8 mouse cellular contexts compared by ENCODE assay signal in the genomic region with DNA sequence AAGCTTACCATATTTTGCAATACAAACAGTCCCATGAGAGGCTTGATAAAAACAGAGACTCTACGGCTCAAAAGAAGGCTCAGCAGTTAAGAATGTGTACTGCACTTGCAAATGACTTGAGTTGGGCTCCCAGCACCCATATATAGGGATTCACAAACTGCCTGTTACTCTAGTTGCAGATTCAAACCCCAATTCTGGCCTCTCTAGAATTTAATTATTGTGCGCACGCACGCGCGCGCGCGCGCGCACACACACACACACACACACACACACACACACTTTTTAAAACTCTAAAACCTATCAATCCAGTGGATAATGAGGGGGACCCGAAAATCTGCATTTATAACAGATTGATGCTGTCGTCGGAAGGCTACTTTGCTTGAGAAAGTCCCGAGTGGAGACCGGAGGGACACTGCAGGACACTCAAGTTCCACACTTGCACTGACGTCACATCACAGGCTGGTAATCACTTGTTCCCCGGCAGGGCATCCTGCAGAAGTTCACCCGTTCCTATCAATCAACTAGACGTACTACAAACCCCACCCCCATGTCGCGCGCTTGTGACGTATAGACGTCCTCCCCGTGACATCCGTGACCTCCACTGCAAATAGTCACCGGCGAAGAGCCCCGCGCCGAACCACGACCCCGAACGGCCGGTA. TPM values are rescaled to one million over a fixed set of nuclear protein-coding genes. Genes with fewer than 3 reads are reported as not detected.
DNase-seq lines count a peak whose midpoint lies in the region; ATAC-seq and TF ChIP-seq lines count a peak whose summit lies in the region.

No protein-coding gene starts in this region.

- H3K4me2 ChIP-seq in hindbrain, embryonic 12.5 days (replicated peaks): peak overlapping the region; percentile 71
- peak overlapping the region; percentile 55 for H3K4me2 ChIP-seq in lung, postnatal 0 days (replicated peaks; ENCODE audit: low read depth, low read length)

- ATAC-seq in hindbrain, embryonic 12.5 days (ENCODE audit: low FRiP score): peak; percentile 96
- ATAC-seq in lung, postnatal 0 days: peak; percentile 90

- peak; percentile 13; the same call in 1 of the 2 replicates for TF ChIP-seq CTCF in lung, postnatal 0 days (IDR thresholded peaks at IDR 0.05)

- H3K27ac ChIP-seq in hindbrain, embryonic 12.5 days: peak overlapping the region; percentile 97
- H3K27ac ChIP-seq in lung, postnatal 0 days (ENCODE audit: low read length): peak overlapping the region; percentile 95

- peak; percentile 97 for DNase-seq in T-cell, adult 2 months (ENCODE audit: low spot score)
- DNase-seq in cerebellum, postnatal 14 days: peak; percentile 98
- DNase-seq in frontal cortex, postnatal 10 days (ENCODE audit: low spot score in 2 of 2): peak; percentile 95
- DNase-seq in layer of hippocampus, postnatal 10 days (ENCODE audit: low spot score in 2 of 2): peak; percentile 97
- DNase-seq in lung, postnatal 0 days (ENCODE audit: low spot score): peak; percentile 96
- DNase-seq in ovary, postnatal 36 days (ENCODE audit: low spot score): peak; percentile 92
- DNase-seq in thymus, postnatal 25 days: peak; percentile 97

- H3K9ac ChIP-seq in hindbrain, embryonic 12.5 days: peak overlapping the region; percentile 66
- H3K9ac ChIP-seq in lung, postnatal 0 days (replicated peaks; ENCODE audit: low read depth): peak overlapping the region; percentile 74

- 2% methylated on average over 36 of the region's 36 CpGs for WGBS in hindbrain, embryonic 12.5 days
- under 1% methylated on average over 36 of the region's 36 CpGs for WGBS in lung, postnatal 0 days

- H3K9me3 ChIP-seq in hindbrain, embryonic 12.5 days (replicated peaks): no peaks in the 10 kb centered on the region
- H3K9me3 ChIP-seq in lung, postnatal 0 days (ENCODE audit: low read length): no peaks in the 10 kb centered on the region

- H3K27me3 ChIP-seq in hindbrain, embryonic 12.5 days: no peaks in the 10 kb centered on the region
- H3K27me3 ChIP-seq in lung, postnatal 0 days (replicated peaks; ENCODE audit: insufficient read depth, low read length): no peaks in the 10 kb centered on the region

- peak overlapping the region; percentile 67 for H3K4me3 ChIP-seq in hindbrain, embryonic 12.5 days
- H3K4me3 ChIP-seq in lung, postnatal 0 days (ENCODE audit: low read depth, low read length): peak overlapping the region; percentile 81

- no peak for TF ChIP-seq EP300 in lung, postnatal 0 days (IDR thresholded peaks at IDR 0.05)

- H3K4me1 ChIP-seq in hindbrain, embryonic 12.5 days: 0 out of 2 replicates have a peak, but pooled peaks cover 2% of the 10 kb centered on the region
- peaks cover 9% of the 10 kb centered on the region; the same call in 1 of the 2 replicates for H3K4me1 ChIP-seq in lung, postnatal 0 days (ENCODE audit: insufficient read depth, low read depth, low read length)

- H3K36me3 ChIP-seq in hindbrain, embryonic 12.5 days: peaks cover 8% of the 10 kb centered on the region
- H3K36me3 ChIP-seq in lung, postnatal 0 days (ENCODE audit: insufficient read depth, low read length): no peaks in the 10 kb centered on the region

RNA-seq across cellular contexts. Expression of gene Coq7, which starts 0.5 kb away (rescaled TPM):
- polyA plus RNA-seq in hindbrain, embryonic 12.5 days (2016; fragmentation: Nextera tagmentation; extraction: Ambion mirVana): 83.3 and 90.4 TPM in 2 replicates
- 10 to 100 TPM; 37.3 to 39.2 TPM for total RNA-seq in layer of hippocampus, postnatal 10 days (2021)
- polyA plus RNA-seq in lung, postnatal 0 days (2015; fragmentation: Nextera tagmentation; extraction: Ambion mirVana): 68.5 and 88.6 TPM in 2 replicates

RNA-seq across cellular contexts. Expression of gene Itpripl2, which starts 40.9 kb away (rescaled TPM):
- 3.4 and 3.9 TPM in 2 replicates for polyA plus RNA-seq in hindbrain, embryonic 12.5 days (2016; fragmentation: Nextera tagmentation; extraction: Ambion mirVana)
- total RNA-seq in layer of hippocampus, postnatal 10 days (2021): 1 to 10 TPM; 4.0 TPM
- polyA plus RNA-seq in lung, postnatal 0 days (2015; fragmentation: Nextera tagmentation; extraction: Ambion mirVana): 14.5 and 16.2 TPM in 2 replicates

RNA-seq across cellular contexts. Expression of gene Tmc7, which starts 51.9 kb away (rescaled TPM):
- 8.4 and 8.5 TPM in 2 replicates for polyA plus RNA-seq in hindbrain, embryonic 12.5 days (2016; fragmentation: Nextera tagmentation; extraction: Ambion mirVana)
- total RNA-seq in layer of hippocampus, postnatal 10 days (2021): 10 to 100 TPM; 18.6 to 19.4 TPM
- 2.0 and 2.4 TPM in 2 replicates for polyA plus RNA-seq in lung, postnatal 0 days (2015; fragmentation: Nextera tagmentation; extraction: Ambion mirVana)

Comparison
In these comparisons a context has a peak if more than half of its experiments do, and no peak if none do; other contexts are left out.
1. Peak in every context shown above with its lines: DNase-seq, ATAC-seq, H3K4me3 ChIP-seq and H3K27ac ChIP-seq.